Mouse (Mus musculus) MEL-GATA-1-ER (cell line): Measurements from ENCODE around the gene N4bp2l2.

Experiments used
- DNase-seq: peaks from one replicate; pipeline ENCODE4 v3.0.0-alpha.2; 2012; ENCODE audit warnings: low read depth; ENCODE audit errors: extremely low read depth

N4bp2l2 gene

DNA sequence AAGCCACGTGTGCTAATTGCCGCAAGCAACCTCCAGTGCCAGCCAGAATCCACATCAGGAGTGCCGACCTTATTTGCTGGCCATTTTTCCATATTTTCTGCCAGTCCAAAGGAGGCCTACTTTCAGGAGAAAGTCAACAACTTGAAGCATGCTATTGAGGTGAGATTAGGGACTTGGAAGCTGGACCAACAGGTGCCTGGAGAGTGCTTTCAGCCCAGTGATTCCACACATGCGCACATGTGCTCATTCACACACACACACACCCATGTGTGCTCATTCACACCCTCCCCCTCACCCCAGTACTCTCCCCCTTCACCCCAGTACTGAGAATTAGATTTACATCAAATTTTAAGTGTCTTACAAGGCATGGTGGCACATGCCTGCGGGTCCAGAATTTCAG, 99.0 kb downstream of the N4bp2l2 start:
- DNase-seq, result no peak

DNA sequence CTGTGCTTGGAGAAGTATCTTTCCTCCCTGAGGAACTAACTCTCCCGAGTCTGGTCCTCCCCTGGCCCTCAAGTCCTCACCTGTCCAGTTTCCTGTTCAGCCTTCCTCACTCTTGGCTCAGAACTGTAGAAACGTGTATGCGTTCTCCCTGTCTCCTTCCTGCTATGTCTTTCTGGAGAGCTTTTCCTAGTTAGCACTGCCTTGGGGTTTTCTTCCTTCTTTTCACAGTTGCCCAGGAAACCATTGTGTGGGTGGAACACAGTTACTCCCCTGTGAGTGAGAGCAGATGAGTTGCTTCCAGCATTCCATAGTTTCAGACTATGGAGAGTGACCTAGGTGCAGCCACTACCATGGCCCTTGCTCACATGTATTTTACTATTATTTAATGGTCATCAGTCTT, 99.8 kb downstream of the N4bp2l2 start:
- DNase-seq, result no peak

DNA sequence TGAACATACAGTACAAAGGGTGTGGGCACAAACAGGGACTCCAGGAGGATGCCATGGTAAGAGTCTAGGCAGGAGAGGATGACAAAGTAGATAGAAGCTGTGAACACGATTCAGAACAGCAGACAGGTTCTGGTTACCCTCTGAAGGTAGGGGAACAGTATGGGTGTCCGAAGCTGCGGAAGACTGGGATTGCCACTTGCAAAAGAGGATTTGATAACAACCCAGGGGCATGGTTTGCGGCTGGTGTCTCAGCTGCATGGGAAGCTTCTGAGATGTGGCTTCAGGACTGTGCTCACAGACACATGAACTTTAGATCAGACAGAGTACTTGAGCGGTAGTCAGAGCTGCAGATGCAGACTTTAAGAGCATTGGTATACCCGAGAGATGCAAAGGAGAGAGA, 101.6 kb downstream of the N4bp2l2 start:
- DNase-seq, result no peak

DNA sequence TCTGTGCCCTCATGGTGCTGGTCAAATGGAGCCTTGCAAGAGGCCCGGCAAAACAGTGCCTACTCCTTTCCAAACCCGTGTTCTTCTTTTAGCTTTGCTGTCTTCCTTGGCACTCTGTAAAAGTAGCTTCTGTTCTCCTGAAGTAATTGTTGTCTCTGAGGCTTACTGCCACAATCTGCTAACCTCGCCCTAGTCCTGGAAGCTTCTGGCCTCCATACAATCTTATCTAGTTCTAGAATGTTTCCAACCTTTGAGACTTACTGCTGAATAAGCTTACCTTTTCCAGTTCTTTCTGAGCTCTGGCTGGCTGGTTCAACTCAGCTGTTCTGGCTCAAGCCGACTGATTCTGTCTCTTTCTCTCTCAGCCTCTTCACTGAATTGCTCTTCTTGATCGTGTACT, 104.2 kb downstream of the N4bp2l2 start:
- DNase-seq, result no peak

DNA sequence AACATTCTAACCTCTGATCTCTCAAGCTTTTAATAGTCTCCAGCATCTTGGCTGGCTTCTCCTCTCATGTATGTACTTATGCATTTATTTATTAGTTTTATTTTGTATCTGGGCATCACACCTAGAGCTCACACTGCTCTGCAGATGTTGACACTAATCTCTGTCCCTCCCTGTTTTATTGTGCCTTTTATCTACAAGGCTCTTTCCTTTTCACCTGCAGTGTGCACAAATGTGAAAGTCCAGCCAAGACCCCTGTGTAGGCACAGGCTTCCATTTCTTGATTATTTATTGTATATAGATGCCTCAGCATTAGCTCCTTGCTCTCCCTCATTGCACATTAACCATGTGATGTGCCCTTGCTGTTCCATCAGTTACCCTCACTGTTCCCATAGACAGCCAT, 104.6 kb downstream of the N4bp2l2 start:
- no peak for DNase-seq

DNA sequence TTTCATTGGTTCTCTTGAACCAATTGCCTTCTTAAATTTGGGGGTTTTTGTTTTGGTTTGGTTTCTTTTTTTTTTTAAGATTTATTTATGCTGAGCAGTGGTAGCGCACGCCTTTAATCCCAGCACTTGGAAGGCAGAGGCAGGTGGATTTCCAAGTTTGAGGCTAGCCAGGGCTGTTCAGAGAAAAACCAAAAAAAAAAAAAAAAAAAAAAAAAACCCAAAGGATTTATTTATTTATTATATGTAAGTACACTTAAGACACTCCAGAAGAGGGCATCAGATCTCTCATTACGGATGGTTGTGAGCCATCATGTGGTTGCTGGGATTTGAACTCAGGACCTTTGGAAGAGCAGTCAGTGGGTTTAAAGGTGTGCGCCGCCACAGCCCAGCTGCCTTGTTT, 105.1 kb downstream of the N4bp2l2 start:
- DNase-seq, result no peak

DNA sequence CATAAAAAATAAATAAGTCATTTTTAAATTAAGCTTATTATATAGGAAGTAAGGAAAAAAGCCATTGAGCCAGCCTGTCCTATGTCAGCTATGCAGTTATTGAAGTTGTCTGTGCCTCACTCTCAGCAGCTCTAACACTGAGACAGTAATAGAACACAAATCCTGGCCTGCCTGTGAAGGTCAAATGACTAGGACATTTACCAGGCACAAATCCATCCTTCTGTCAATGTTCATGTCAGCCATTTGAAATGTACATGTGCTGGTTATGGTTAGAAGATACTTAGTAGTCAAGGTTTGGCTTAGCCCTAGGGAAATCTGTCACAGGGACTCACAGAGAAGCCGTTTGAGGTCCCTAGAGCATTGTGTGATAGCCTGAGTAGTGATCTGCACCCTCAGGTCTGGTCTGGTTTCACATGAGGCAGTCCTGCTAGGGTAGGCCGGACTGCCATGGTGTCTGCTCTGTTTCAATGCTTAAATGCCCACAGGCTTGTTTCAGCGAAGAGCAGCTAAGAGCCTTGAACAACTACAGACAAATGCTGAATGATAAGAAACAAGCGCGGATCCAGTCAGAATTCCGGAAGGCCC, 106.4 kb downstream of the N4bp2l2 start:
- DNase-seq, result no peak
